Mouse (Mus musculus): Measurements from ENCODE around the gene St6galnac5.
A peak's percentile ranks its signal among the peaks of the same experiment; 100 is the strongest.
"Not testable (repeated sequence)": the region's sequence is repeated elsewhere in the genome, so short reads cannot be mapped to it uniquely, and the experiment has no call there.

Gene St6galnac5

DNA sequence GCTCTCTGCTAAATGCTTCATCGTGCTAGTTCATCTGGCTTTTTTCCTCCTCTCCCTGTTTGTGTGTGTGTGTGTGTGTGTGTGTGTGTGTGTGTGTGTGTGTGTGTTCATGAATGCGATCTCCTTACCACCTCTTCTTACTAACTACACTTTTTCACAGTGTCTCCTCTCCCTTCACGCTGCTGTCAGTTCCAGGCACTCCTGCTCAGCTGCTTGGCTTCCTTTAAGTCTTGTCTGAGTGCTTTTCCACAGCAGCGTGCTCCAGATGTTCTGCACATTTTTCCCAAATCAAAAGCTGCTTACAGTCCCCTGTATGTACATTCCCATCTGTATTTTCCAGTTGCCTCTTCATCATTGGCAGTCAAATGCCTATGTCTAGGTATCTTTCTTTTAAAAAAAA, 189.0 kb downstream of the St6galnac5 start:
- no peak for DNase-seq (ENCODE audit: low read depth, low spot score)

DNA sequence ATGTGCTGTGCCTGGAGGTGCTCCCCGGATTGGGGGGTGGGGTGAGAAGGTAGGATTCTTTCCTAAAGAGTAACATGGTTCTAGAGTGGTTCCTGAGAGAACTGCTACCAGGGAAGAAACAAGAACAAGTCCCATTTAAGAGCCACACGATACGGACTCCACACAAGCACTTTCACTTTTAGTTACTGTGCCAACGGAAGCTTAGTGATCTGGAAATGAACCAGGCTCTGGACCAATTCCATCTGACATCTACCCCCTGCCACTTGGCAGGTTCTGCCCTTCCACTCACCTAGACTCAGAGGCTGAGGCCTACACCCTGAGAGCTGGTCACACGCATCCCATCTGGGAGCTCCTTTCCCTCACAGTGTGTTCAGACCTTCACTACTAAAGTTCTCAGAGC, 189.4 kb downstream of the St6galnac5 start:
- DNase-seq (ENCODE audit: low read depth, low spot score) = no peak

DNA sequence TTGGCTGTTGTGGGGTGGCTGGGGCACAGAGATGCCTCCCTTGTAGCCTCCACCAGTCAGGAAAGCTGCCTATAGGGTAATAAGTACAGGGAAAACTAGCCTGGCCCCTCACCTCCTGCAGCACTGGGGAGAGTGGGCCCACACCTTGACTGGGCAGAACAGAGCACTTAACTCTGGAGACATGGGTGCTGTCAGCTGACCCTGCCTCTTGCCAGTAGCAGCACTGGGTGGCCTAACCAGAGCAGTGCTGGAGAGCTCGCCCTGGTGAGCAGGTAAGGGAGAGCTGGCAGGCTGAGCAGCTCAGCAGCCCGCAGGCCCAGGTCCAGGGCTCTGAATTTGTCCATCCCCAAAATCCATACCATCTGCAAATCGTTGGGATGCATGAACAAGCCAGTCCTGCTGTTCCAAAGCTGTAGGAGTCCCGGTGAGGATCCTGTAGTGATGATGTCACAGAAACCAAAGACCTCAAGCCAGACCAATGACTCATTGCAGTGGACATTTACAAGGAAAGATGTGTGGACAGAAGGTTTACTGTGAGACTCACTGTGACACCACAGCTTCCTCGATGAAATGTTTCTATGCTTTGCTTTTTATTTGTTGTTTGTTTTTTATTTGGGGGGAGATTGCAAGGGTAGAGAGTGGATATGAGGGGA, 193.6 kb downstream of the St6galnac5 start:
- not testable (repeated sequence) for DNase-seq (ENCODE audit: low read depth, low spot score)

DNA sequence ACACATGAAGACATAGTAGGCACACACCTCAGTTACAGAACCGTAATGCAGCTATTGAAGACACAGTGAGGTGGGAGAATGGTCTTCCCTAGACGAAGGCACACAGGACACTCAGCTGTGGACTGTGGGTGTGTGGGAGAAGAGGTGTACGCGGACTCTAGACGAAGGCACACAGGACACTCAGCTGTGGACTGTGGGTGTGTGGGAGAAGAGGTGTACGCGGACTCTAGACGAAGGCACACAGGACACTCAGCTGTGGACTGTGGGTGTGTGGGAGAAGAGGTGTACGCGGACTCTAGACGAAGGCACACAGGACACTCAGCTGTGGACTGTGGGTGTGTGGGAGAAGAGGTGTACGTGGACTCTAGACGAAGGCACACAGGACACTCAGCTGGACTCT, 197.7 kb downstream of the St6galnac5 start:
- DNase-seq (ENCODE audit: low read depth, low spot score) = not testable (repeated sequence)

DNA sequence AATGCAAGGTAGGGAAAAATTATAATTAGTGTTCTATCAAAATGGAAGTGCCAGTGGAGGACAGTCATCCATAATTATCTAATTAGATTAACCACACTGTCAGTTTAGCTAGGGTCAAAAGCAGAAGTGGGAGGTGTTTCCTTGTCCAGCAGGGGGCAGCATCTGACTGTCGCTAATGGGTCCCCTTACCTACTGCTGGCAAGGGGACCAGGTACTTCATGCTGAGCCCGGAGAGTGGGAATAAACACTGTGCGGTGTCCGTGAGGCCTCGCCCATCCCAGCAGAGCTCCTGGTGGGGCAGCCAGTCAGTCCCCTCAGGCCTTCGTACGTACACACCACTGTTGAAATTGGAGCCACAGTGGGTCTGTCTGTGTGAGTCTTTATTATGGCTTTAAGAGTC, 198.3 kb downstream of the St6galnac5 start:
- peak; percentile 80 for DNase-seq (ENCODE audit: low read depth, low spot score)

DNA sequence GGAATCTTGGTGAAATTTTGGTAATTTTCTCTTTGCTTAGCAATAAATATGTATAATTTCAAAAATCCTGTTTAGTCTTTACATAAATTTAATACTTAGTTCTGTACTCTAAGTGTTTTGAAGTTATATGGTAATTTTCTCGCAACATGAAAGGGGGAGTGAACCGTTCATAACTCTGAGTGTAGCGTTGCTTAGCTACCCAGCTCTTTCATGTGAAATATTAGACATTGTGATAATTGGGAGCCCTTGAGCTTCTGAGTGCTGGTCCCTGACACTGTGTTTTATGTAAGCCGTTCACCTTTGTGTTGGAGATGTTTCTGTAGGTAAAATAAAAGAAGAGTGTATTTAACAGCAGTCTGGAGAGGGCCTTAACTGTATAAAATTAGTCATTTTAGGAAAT, 202.2 kb downstream of the St6galnac5 start:
- no peak for DNase-seq (ENCODE audit: low read depth, low spot score)

DNA sequence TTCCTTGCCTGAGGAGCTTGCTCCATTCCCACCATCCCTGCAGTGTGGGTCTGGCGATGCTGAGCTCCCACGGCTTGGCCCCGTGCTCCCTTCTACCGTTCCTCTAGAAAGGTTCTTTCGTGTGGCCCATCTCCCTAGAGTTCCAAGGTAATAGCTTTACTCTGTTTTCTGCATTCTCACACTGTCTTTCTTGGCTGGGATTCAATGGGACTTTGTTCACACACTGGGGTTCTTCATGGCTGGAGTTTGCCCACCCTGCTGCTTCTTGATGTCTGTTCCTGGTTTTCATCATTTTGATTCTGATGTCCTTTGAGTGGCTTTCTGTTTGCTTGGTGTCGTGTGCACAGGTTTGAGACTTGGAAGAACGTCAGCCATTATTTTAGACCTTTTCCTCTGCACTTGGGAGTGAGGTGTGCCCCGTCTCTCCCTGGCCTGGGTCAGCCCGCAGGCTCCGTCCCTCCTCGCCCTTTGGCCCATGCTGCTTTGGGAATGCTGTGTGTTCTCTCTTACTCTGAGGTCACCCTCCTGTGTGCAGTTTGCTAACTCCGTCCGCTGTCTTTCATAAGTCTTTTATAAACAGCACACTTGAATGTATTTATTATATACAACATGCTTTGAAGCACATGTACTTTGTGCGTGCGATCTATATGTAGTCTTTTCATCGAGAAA, 205.0 kb downstream of the St6galnac5 start:
- DNase-seq (ENCODE audit: low read depth, low spot score) = no peak

DNA sequence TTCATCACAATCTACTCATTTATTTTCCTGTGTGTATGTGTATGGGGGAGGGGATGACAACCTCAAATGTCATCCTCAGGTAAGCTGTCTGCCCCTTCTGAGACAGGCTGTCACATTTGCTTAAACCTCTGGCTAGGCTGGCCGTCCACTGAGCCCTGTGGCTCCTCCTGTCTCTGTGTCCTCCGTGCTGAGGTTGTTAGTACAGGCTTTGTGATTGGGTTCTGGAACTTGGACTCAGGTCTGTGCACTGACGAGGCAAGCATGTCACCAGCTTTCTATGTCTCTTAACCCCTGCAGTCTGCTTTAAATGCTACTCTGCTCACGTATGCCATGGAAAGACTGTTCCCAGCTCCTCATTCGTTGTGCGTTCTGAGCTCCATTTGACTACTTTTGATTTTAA, 205.7 kb downstream of the St6galnac5 start:
- no peak for DNase-seq (ENCODE audit: low read depth, low spot score)

DNA sequence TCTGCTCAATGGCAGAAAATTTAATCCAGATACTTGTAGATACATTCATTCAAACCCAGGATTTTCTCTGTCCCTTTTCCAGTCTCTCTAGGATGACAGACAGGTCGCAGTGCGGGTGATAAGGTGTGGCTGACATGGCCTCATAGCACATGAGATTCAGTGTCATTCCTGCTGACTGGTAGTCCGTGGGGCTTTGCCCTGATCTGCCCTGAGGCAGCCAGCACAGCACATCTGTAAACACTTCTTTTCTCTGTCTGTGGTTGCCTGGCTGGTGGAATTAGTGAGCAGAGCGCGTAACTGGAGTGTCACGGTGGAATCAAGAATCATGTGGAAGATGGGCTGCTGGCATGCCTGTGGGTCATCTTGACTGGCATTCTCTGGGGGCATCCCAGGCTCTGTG, 212.0 kb downstream of the St6galnac5 start:
- DNase-seq (ENCODE audit: low read depth, low spot score) = no peak

DNA sequence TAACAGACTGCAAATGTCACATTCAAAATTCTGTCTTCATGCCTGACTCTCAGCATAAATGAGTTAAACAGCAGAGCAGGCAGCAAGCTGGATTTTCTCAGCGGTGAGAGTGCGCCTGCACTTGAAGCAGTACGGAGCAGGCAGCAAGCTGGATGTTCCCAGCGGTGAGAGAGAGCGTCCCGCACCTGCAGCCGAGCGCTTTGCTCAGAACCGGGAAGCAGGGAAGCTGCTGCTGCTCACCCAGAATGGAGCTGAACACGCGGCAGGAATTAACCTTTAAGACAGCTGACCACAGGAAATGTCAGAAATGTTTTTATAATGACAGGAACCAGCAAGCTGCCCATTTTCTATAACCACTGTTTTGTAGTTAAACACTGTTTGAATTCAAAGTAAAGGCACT, 214.6 kb downstream of the St6galnac5 start:
- DNase-seq (ENCODE audit: low read depth, low spot score) = no peak
